Mouse (Mus musculus) left cerebral cortex, postnatal 25 days (tissue): ENCODE results near the gene Aqp2. TPM values are rescaled to one million over a fixed set of nuclear protein-coding genes. Genes with fewer than 3 reads are reported as not detected.

Experiments used
- DNase-seq, 2 experiments: peaks; one replicate each; pipeline ENCODE4 v3.0.0; 2022; ENCODE audit warnings: low spot score in 2 of 2, mixed read lengths in 1 of 2
- intact Hi-C: fragments of 180-260 bp; cut with DNase I; formaldehyde crosslinking; loops from one replicate; pipeline ENCODE4 v1.15.1; 2025
- total RNA-seq, 2 experiments: library from RNA; stranded (reverse); gene quantifications; 2 replicates each; pipeline ENCODE4 v1.2.3; 2021

Gene Aqp2
- total RNA-seq, 2 experiments from 2014 or later, result not detected

GRCm38 (mm10) chr15:99589237-99589636 lies 10.4 kb downstream of the Aqp2 start:
- intact Hi-C loops, result no loop called here
- DNase-seq, result no peak

- intact Hi-C loops, result no loop called here
- DNase-seq, result no peak
Measured at GRCm38 (mm10) chr15:99589704-99590103, 10.8 kb downstream of the Aqp2 start.

DNA sequence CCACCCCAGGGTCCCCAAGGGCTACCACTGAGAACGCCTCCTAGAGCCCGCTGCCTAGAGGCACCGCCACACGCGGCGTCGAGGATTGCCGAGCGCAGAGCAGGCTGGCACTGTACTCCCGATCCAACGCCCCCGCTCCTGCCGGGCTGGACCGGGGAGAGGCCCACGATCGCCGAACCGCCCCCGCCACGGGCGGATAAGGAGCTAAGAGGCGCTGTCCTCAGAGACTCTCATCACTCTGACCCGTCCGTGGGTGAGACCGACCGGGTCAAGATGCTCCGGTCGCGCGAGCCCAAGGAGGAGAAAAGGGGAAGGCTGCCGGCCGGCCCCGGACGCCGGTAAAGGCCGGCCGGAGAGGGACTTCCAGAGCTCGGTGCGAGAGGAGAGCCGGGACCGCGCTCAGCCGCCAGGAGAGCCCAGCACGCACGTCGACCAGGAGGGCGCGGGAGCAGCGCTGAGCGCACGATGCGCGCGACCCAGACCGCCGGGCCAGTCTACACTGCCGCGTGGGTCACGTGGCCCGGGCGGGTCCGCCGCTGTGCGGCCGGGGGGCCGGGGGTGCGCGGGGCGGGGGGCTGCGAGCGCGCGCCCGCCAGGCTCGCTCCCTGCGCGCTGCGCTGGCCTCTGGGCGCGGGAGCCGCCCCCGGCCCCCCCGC lies 11.7 kb downstream of the Aqp2 start, which contains the start of gene Aqp5:
Gene Aqp5, plus strand, starts transcription at position 354 of the 656 bp plus-strand sequence.
- intact Hi-C loops, result no loop called here
- DNase-seq, result no peak

DNA sequence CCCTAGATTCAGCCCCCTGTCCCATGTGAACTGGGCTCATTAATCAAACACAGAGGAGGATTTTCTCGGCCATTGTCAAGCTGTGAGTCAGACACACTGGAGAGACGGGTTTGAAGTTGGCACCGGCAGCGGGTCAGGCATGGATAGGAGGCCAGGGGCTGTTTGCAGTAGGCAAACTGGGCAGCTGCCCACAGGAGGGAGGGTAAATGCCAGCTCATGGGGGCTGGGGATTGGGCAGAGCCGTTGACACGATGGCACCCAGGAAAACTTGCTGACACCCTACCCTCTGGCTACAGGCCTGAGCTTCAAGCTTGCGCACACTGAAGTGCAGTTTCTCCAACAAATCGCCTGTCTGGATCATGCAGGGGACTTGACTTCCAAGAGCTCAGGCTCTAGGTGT lies 13.3 kb downstream of the Aqp2 start:
- no peak for DNase-seq
- intact Hi-C loops, result no loop called here

- no peak for DNase-seq
Measured at GRCm38 (mm10) chr15:99592877-99593276, 14.0 kb downstream of the Aqp2 start.

GRCm38 (mm10) chr15:99594951-99595350 lies 16.1 kb downstream of the Aqp2 start:
- no peak for DNase-seq
- intact Hi-C loops, result loop anchor here (2.0 to 5.0 kb wide), 3 partner anchors 98 to 312 kb away; partner anchors contain the start of gene Cers5

More at GRCm38 (mm10) chr15:99592877-99593276, 14.0 kb downstream of the Aqp2 start:
- intact Hi-C loops, result no loop called here

DNA sequence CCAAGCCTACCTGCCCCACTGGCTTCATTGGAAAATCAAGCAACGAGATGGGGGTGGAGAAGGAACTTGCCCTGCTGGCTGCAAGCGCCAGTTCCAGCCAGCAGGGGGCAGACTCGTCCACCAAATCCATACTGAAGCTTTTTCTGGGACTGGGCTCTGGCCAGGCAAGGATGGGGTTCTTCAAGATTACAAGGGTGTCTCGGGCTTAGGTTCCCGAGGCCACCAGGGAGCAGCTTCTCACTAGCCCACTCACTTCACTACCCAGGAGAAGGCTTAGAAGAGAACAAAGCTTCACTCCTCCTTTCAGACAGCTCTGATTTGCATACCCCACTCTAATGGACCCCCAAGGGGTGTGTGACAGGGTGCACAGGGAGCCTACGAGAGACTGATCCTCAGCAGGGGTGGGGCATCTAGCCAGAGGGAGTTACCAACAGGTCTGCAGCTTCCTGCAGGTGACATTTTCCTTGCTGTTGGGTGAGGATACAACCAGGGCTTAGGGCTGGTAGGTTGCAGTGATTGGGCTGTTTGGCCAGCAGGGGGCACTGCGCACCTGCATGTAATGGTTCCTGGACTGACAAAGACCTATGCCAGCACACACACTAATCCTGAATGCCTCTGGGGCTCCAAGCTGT lies 17.3 kb downstream of the Aqp2 start:
- peak; percentile 87 to 93 for DNase-seq
- intact Hi-C loops, result loop anchor here (1.0 to 5.0 kb wide), 4 partner anchors 73 to 311 kb away; partner anchors contain the start of gene Cers5

DNA sequence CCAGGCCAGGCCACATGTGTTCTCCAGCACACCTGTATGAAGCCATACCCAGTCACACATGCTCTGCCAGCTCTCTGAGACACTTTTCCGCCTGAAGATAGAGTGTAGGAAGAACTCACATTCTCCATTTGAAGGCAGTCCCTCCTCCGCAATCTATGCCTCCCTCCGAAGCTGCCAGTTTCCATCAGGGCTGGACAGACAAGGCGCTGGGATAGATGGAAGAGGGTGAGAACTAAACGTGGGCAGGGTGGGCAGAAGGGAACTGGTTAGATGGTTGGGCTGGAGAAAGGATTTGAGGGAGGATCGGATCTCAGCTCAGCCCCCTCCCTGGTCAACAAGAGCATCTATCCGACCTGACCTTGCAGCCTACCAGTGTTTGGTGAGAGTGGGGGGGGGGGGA lies 18.0 kb downstream of the Aqp2 start:
- intact Hi-C loops, result loop anchor here (1.0 to 5.0 kb wide), 4 partner anchors 72 to 310 kb away; partner anchors contain the start of gene Cers5

GRCm38 (mm10) chr15:99597596-99597995 lies 18.7 kb downstream of the Aqp2 start:
- no peak for DNase-seq
- intact Hi-C loops, result loop anchor here (5.0 kb wide), 2 partner anchors 175 to 310 kb away; partner anchors contain the start of gene Cers5

More for the DNA sequence above, 18.0 kb downstream of the Aqp2 start:
- no peak for DNase-seq

DNA sequence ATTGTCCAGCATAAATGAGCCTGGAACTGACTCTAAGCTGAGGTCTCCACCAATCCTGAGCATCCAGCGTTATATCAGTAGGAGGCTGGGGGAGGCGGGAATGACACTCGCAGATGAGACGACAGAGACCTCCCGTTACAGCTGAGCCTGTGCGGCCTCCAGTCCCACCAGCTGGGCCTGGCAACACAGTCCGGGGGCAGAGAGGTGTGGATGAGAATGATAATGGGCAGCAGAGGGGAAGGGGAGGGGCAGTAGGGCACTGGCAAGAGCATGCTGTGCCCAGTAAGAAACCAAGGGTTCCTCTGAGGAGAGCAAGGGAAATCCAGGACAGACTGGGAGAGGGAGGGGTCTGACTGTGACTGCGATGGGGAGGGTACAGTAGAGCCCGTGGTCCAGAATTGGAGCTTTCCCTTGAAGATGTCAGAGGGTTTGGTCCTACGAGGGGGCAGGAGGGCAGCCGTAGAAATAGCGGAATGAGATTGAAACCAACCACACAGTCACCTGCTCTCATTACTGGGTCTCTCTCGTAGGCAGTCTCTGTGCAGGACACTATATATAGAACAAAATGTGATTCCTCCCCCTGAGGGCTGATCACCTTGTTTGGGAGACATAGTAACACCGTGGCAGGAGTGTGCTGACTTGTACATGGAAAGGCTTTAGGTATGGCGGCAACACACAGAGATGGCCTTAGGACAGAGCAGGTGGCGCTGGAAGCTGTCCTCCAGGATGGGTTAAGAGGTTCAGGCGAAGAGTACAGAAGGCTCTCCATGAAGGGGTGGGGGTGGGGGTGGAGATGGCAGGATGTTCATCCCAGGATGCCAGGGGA lies 20.6 kb downstream of the Aqp2 start:
- intact Hi-C loops, result loop anchor here (5.0 kb wide), 2 partner anchors 173 to 308 kb away; partner anchors contain the start of gene Cers5
- DNase-seq, result no peak

DNA sequence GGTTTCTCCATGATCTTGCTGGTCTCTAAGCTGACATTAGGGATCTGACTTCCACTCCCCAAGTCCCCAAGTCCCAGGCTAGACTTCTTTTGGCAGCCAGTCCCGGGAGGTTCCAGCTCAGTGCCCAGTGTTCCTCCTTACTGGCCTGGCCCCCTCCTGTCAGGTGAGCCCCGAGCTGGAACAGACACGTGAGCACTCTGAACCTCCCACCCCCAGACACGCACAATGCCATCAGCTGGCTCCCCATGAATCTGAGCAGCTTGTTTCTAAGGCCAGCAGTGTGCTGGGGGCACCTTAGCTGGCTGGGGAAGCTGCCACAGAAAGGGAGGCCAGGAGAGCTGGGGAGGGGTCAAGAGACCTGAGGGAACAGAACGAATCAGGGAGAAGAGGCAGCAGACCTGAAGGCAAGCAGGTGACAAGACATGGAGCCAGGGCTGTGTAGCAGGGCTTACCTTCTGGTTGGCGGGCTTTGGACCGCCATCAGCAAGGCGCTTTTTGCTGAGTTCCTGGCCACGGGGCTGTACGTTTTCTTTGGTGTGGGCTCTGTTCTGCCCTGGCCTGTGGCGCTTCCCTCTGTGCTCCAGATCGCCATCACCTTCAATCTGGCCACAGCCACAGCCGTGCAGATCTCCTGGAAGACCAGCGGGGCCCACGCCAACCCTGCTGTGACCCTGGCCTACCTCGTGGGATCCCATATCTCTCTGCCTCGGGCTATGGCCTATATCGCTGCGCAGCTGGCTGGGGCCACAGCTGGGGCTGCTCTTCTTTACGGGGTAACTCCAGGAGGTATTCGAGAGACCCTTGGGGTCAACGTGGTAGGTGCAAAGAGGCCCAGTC lies 22.3 kb downstream of the Aqp2 start, which contains the start of gene Aqp6:
Gene Aqp6, plus strand, starts transcription at position 415 of the 837 bp plus-strand sequence.
- intact Hi-C loops, result no loop called here
- DNase-seq, result no peak

GRCm38 (mm10) chr15:99601823-99602120 lies 22.9 kb downstream of the Aqp2 start:
- DNase-seq, result no peak
- intact Hi-C loops, result no loop called here

GRCm38 (mm10) chr15:99602206-99602820 lies 23.5 kb downstream of the Aqp2 start:
- no peak for DNase-seq
- intact Hi-C loops, result no loop called here

GRCm38 (mm10) chr15:99603216-99603615 lies 24.4 kb downstream of the Aqp2 start:
- peak in 1 of 2 experiments; percentile 69 for DNase-seq
- intact Hi-C loops, result no loop called here

DNA sequence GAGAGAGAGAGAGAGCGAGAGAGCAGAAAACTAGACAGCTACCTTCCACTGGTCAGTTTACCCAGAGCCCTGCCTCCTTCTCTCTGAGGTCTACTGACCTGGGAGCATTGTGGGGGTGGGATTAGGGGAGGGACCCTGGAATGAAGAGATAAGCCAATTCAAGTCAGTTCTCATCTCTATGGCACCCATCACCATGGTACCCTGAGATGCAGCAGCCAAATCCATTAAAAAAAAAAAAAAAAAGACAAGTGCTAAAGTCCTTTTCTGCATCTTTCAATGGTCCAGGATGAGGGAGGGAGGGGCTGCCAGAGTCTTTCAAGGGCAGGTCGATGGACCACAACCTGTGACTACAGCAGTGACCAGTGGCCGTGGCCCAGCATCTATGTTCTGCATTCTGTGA lies 26.7 kb downstream of the Aqp2 start:
- intact Hi-C loops, result no loop called here
- DNase-seq, result no peak

DNA sequence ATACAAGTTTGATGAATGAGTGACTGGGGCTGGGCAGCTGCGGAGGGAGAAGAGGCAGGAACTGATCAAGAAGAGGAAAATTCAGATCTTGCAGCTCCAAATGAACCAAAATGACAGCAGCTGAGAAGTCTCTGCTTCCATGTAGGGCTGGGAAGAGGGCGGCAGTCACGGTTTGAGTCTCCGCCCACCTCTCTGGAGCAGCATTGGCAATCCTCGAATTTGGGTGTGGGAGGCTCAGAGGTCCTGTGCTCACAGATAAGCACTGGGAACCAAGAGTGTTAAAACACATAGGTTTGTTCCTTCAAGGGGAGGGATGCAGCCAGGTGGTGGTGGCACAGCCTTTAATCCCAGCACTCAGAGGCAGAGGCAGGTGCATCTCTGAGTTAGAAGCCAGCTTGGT lies 27.7 kb downstream of the Aqp2 start:
- peak; percentile 55 to 82 for DNase-seq
- intact Hi-C loops, result no loop called here

GRCm38 (mm10) chr15:99607388-99608113 lies 28.7 kb downstream of the Aqp2 start:
- intact Hi-C loops, result no loop called here
- DNase-seq, result no peak
